Mouse (Mus musculus): ENCODE results near the gene Gja5. TPM values are rescaled to one million over a fixed set of nuclear protein-coding genes. Genes with fewer than 3 reads are reported as not detected.
A peak's percentile ranks its signal among the peaks of the same experiment; 100 is the strongest.

Gene Gja5
- not detected in 2 replicates for total RNA-seq (2015; ENCODE audit: low replicate concordance)
- total RNA-seq (2017; ENCODE audit: low replicate concordance) = 0.39 TPM in 1 of 2 replicates, not detected in the other

DNA sequence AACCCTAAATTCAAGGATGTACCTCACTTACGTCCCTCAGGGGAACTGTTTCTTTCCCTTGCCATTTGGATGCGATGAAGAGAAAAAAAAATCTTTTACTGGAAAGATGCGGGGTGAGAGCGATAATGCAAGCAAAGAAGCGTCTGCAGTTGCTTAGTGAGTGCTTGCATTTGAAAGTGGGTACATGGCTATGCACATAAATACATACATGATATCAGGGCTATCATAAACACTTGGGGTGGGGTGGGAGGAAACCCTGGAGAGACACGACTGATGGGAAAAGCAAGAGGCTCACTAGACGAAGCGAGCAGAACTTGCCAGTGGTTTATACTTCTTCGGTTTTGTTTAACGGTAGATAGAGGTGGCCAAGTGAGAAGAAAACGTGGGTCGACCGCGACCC, at the start of gene Gja5:
Gja5 (plus strand) TSS at position 301 of the 400 bp plus-strand sequence.
- no peak for ATAC-seq (replicated peaks; ENCODE audit: low FRiP score, poor library complexity, severe bottlenecking)

DNA sequence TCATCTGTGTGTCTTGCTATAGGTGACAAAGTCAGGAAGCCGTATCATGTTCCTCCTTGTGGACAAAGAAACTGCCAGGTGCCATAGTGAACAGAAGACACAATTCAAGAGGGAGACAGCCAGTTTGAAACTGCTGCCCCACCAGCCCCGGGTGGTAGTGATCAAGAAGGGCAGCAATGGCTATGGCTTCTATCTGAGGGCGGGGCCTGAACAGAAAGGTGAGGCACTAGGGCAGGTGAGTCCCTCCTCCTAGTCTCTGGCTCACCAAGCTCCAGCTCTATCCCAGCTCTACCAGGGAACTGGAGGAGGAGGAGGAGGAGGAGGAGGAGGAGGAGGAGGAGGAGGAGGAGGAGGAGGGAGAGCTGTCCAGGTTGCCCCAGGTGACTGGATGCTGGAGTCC, 48.7 kb upstream of the Gja5 start:
- ATAC-seq (replicated peaks; ENCODE audit: low FRiP score, poor library complexity, severe bottlenecking) = no peak

- no peak for ATAC-seq (replicated peaks; ENCODE audit: low FRiP score, poor library complexity, severe bottlenecking)
Measured at GRCm38 (mm10) chr3:96860498-96860897, 44.0 kb upstream of the Gja5 start.

- no peak for ATAC-seq (replicated peaks; ENCODE audit: low FRiP score, poor library complexity, severe bottlenecking)
Measured at GRCm38 (mm10) chr3:96867863-96868262, 36.6 kb upstream of the Gja5 start.

DNA sequence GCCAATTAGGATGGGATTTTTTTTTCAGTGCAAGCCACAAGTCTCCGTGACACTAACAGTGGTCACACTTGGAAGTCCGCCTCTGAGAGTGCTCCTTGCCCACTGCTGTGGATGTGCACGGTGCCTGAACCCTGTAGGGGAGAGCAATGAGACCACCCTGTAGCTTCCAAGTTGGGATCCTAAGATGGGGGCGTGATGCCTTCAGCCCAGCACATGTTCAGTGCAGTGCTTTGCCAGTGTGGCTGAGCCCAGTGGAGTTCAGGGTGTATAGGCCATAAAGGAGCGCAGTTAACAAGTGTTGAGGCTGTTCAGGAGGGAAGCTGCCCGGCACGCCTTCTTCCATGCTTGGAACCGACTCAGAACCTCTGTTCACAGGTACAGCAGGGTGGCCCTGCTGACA, 35.9 kb upstream of the Gja5 start:
- no peak for ATAC-seq (replicated peaks; ENCODE audit: low FRiP score, poor library complexity, severe bottlenecking)

DNA sequence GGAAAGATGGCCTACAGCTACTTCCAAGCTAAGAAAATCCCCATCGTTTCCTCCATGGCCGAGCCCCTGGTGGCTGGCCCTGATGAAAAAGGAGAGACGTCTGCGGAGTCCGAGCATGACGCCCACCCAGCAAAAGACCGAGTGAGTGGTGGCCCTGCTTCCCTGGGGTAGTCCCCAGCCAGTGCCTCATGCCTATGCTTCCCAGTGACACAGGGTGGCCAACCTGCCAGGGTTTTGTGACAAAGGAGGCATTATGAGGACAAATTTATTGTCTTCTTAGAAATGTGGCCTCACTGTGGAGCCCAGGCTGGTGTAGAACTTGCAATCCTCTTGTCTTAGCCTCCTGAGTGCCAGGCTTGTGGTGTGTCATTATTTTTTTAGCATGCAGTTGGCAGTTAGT, 35.4 kb upstream of the Gja5 start:
- no peak for ATAC-seq (replicated peaks; ENCODE audit: low FRiP score, poor library complexity, severe bottlenecking)

- ATAC-seq (replicated peaks; ENCODE audit: low FRiP score, poor library complexity, severe bottlenecking) = no peak
Measured at GRCm38 (mm10) chr3:96870270-96870669, 34.2 kb upstream of the Gja5 start.

- ATAC-seq (replicated peaks; ENCODE audit: low FRiP score, poor library complexity, severe bottlenecking) = no peak
Measured at GRCm38 (mm10) chr3:96871070-96871469, 33.4 kb upstream of the Gja5 start.

GRCm38 (mm10) chr3:96872501-96872900, 32.0 kb upstream of the Gja5 start:
- no peak for ATAC-seq (replicated peaks; ENCODE audit: low FRiP score, poor library complexity, severe bottlenecking)

GRCm38 (mm10) chr3:96874808-96875571, 29.5 kb upstream of the Gja5 start:
- no peak for ATAC-seq (replicated peaks; ENCODE audit: low FRiP score, poor library complexity, severe bottlenecking)

GRCm38 (mm10) chr3:96879536-96879935, 25.0 kb upstream of the Gja5 start:
- no peak for ATAC-seq (replicated peaks; ENCODE audit: low FRiP score, poor library complexity, severe bottlenecking)

GRCm38 (mm10) chr3:96880385-96880784, 24.1 kb upstream of the Gja5 start:
- ATAC-seq (replicated peaks; ENCODE audit: low FRiP score, poor library complexity, severe bottlenecking) = no peak

DNA sequence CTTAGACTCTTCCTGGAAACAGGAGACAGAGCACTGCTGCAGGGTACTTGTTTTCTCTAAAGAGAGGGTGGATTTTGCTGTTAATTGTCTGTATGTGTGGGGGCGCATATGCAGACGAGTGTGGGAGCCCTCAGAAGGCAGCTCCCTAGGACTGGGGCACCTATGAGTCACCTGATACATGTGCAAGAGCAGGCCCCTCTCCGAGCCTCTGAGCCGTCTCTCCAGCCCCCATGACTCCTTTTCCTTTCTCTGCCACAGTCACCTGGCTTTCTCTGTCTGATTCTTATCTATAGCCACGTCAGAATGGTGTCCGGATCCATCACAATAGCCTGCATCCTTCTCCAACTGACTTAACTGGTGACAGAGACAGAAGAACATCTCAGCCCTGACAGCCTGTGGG, 22.9 kb upstream of the Gja5 start:
- no peak for ATAC-seq (replicated peaks; ENCODE audit: low FRiP score, poor library complexity, severe bottlenecking)

- no peak for ATAC-seq (replicated peaks; ENCODE audit: low FRiP score, poor library complexity, severe bottlenecking)
Measured at GRCm38 (mm10) chr3:96882061-96882849, 22.2 kb upstream of the Gja5 start.

DNA sequence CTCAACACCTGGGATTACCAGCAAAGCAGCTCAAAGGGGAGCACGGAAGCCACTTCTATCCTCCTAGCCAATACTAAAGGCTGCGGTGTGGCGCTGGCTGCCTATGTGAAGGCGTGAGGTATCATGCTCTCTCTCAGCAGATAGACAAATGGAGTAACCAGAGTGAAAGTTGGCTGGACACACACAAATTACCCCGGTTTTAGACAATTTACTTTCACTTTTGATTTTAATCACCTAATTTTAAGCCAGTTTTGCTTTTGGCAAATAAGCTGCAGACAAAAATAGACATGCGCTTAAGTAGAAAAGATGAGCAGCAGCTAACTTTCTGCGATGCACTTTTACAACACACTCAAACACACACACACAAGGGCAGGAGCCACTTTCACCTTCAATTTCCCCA, 20.8 kb upstream of the Gja5 start:
- ATAC-seq (replicated peaks; ENCODE audit: low FRiP score, poor library complexity, severe bottlenecking) = no peak

- ATAC-seq (replicated peaks; ENCODE audit: low FRiP score, poor library complexity, severe bottlenecking) = no peak
Measured at GRCm38 (mm10) chr3:96902336-96902999, 2.0 kb upstream of the Gja5 start.

DNA sequence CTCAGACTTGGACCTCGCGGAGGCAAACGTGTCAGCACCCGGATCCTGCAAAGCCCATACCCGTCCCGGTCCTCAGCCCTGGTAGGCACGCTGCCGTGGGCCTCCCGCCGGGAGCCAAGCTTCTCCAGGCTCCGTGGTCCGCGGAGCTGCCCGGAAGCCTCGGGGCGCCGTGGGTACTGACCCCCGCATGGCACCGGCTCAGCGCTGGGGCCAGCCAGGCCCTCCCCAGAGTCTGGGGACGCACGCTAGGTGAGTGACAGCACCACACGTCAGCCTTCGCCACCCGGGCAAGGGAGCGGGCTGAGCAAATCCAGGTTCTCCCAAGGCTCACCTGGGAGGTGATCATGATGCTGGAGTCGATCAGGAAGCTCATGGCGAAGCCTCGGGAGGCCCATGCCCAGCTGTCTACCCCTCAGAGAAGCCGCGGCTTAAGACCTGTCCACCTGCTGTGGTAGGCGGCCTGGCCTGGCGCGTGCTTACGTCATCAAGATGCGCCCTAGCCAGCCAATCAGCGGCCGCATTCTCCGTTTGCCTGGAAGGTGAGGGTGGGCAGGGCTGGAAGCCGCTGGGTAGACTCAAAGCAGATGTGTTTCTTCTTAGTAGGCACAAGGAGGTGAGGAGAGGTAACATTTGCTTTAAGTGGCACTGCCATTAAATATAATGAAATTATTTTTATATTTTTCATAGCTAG, 503 bp downstream of the Gja5 start, which contains the start of gene Gpr89:
Gpr89 (minus strand) TSS at position 496 of the 691 bp plus-strand sequence.
- ATAC-seq (replicated peaks; ENCODE audit: low FRiP score, poor library complexity, severe bottlenecking) = peak; percentile 100

DNA sequence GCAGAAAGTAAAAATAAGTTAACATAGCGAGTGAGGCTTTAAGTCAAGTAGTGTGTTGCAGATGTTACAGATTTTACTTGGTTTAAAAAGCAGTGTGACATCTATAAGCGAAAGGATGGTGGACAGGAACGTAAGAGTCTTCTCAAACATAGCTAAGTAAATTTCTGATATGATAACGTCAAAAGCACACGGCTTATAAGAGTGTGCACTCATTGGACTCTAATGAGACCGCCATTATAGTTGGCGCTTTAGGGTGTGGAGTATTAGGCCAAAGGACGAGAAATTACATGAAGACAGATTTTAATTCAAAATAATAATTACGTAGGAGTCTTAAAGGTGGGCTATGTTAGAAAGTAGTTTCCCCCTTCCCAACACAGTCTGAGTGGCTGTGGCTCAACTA, 1.1 kb downstream of the Gja5 start:
- peak; percentile 13; the same call in 1 of the 2 replicates for ATAC-seq (replicated peaks; ENCODE audit: low FRiP score, poor library complexity, severe bottlenecking)

GRCm38 (mm10) chr3:96920991-96921390, 16.5 kb downstream of the Gja5 start:
- ATAC-seq (replicated peaks; ENCODE audit: low FRiP score, poor library complexity, severe bottlenecking) = no peak

DNA sequence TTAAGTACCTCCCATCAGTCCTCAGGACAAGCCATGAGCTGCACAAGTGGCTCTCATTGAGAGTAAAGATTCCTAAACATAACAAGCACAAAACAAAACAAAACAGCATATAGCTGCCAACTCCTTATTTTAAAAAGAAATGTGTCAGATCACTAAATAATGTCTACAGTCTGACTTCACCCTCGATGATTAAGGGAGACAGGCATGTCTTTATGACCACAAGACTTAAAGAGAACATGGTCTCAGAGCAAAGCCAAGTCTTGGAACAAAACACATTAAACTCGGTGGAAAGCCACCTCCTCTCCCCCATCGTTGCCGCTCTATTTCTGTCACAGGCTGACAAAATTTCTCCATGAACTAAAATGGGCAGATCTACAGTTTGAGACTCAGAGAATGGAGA, 20.1 kb downstream of the Gja5 start:
- no peak for ATAC-seq (replicated peaks; ENCODE audit: low FRiP score, poor library complexity, severe bottlenecking)

Measured in erythroid progenitor cell, adult 5-6 weeks (primary cell).